Mouse (Mus musculus): Measurements from ENCODE around the gene Dusp27. TPM values are rescaled to one million over a fixed set of nuclear protein-coding genes. Genes with fewer than 3 reads are reported as not detected.
A peak's percentile ranks its signal among the peaks of the same experiment; 100 is the strongest.

Gene Dusp27
- polyA plus RNA-seq, 1 experiment: 2.2 TPM

- Histone ChIP-seq H3K4me3 (ENCODE audit: insufficient read depth, low read length) (peak overlapping the region; percentile 39), H3K4me1 (ENCODE audit: control insufficient read depth, insufficient read depth, low read length) (peaks cover 30% of the 10 kb centered on the region), H3K27ac (ENCODE audit: insufficient read depth, low read length) (no peak overlapping the region)
- TF ChIP-seq CTCF (IDR thresholded peaks at IDR 0.05; ENCODE audit: borderline replicate concordance, insufficient read depth, low read length) (no peak), POLR2A (IDR thresholded peaks at IDR 0.05; ENCODE audit: low read depth, low read length) (no peak)
These were observed 79.4 kb downstream of the Dusp27 start for GRCm38 (mm10) chr1:166048230-166048911.

Other genes starting within 250 kb of the Dusp27 start
- 4.6 and 6.3 TPM in 2 replicates for gene Pou2f1, start 125.2 kb downstream of the Dusp27 start, polyA plus RNA-seq (2011; ENCODE audit: insufficient read length, low read depth, missing spikeins)
- gene Gpa33, start 2.3 kb upstream of the Dusp27 start, polyA plus RNA-seq (2011; ENCODE audit: insufficient read length, low read depth, missing spikeins): not detected in 2 replicates
- not detected in 2 replicates for gene Mael, start 110.8 kb upstream of the Dusp27 start, polyA plus RNA-seq (2011; ENCODE audit: insufficient read length, low read depth, missing spikeins)
- gene Ildr2, start 126.2 kb upstream of the Dusp27 start, polyA plus RNA-seq (2011; ENCODE audit: insufficient read length, low read depth, missing spikeins): 1.8 and 4.3 TPM in 2 replicates

Data from embryonic fibroblast, embryonic 13.5 days (primary cell).